Mouse (Mus musculus): ENCODE results near the gene Ddx23. TPM values are rescaled to one million over a fixed set of nuclear protein-coding genes. Genes with fewer than 3 reads are reported as not detected.

Gene Ddx23
- total and polyA plus RNA-seq, 3 experiments, result 194 to 252 (median 213) TPM

DNA sequence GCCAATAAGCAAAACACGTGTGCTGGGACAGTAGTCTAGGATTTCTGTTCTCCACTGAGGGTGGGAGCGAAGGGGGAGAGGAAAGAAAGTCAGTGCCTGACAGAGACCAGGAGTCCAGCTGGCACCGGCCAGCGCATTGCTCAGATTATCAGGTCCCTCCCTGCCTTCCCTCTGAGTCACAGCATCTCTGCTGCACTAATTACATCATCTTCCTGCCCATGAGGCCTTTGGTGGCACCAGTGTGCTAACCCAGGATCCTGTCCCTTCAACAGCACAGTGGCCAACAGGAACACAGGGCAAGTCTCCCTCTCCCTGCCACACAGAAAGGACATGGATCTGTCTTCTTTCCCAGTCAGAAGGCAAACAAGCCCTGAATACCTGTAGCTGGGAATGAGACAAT lies 9.9 kb upstream of the Ddx23 start:
- TF ChIP-seq MEF2A (IDR thresholded peaks at IDR 0.05; ENCODE audit: extremely low read depth, insufficient replicate concordance, low read depth, low read length, poor library complexity, severe bottlenecking) (no peak), MXI1 (IDR thresholded peaks at IDR 0.05; ENCODE audit: low read depth, low read length) (no peak), EP300 (IDR thresholded peaks at IDR 0.05; ENCODE audit: low read depth in 1 of 2, low read length in 2 of 2) (no peak), JUND (IDR thresholded peaks at IDR 0.05; ENCODE audit: low read depth, low read length) (no peak), ZNF384 (IDR thresholded peaks at IDR 0.05; ENCODE audit: low read depth, low read length) (no peak), POLR2AphosphoS2 (IDR thresholded peaks at IDR 0.05; ENCODE audit: low read length) (no peak), SIN3A (IDR thresholded peaks at IDR 0.05; ENCODE audit: low read length) (no peak), MAFK (IDR thresholded peaks at IDR 0.05; ENCODE audit: borderline replicate concordance, low read depth, low read length) (no peak), MYB (IDR thresholded peaks at IDR 0.05; ENCODE audit: low read depth, low read length) (no peak), POLR2A (IDR thresholded peaks at IDR 0.05; ENCODE audit: control insufficient read depth in 1 of 2, insufficient read depth in 1 of 2, low read depth in 1 of 2, low read length in 2 of 2, poor library complexity in 1 of 2) (no peak), E2F4 (IDR thresholded peaks at IDR 0.05; ENCODE audit: borderline replicate concordance, low read depth, low read length) (no peak), UBTF (IDR thresholded peaks at IDR 0.05; ENCODE audit: borderline replicate concordance, insufficient read depth, low read depth, low read length) (no peak), ETS1 (IDR thresholded peaks at IDR 0.05; ENCODE audit: low read depth, low read length) (no peak), MYC (IDR thresholded peaks at IDR 0.05; ENCODE audit: low read depth, low read length) (no peak), USF1 (IDR thresholded peaks at IDR 0.05; ENCODE audit: low read depth, low read length) (no peak), RCOR1 (IDR thresholded peaks at IDR 0.05; ENCODE audit: low read depth, low read length) (no peak), MAX (IDR thresholded peaks at IDR 0.05; ENCODE audit: low read length) (no peak)
- Histone ChIP-seq H3K4me3 (ENCODE audit: control insufficient read depth in 1 of 2, insufficient read depth in 1 of 2, low read depth in 2 of 2, low read length in 2 of 2) (no peak overlapping the region), H3K9me3 (replicated peaks; ENCODE audit: insufficient read depth, low read length) (no peaks in the 10 kb centered on the region), H3K79me2 (ENCODE audit: control insufficient read depth, insufficient read depth, low read length, poor library complexity) (no peaks in the 10 kb centered on the region), H3K9ac (ENCODE audit: control insufficient read depth, low read depth, low read length, poor library complexity, severe bottlenecking) (no peak overlapping the region), H3K27ac (ENCODE audit: control insufficient read depth, low read depth, low read length) (peak overlapping the region; percentile 20; the same call in 1 of the 2 replicates), H3K27me3 (ENCODE audit: control insufficient read depth in 1 of 2, insufficient read depth in 2 of 2, low read length in 2 of 2) (no peaks in the 10 kb centered on the region), H3K4me1 (ENCODE audit: control insufficient read depth in 1 of 2, insufficient read depth in 2 of 2, low read length in 2 of 2) (peaks cover 2 to 15% of the 10 kb centered on the region in 2 experiments; a peak in 3 of 4 replicates), H3K36me3 (ENCODE audit: control insufficient read depth in 1 of 2, insufficient read depth in 2 of 2, low read length in 2 of 2) (peaks cover 0 to 6% of the 10 kb centered on the region in 2 experiments; a peak in 2 of 4 replicates)
- no peak for DNase-seq (ENCODE audit: low read depth, low spot score)

DNA sequence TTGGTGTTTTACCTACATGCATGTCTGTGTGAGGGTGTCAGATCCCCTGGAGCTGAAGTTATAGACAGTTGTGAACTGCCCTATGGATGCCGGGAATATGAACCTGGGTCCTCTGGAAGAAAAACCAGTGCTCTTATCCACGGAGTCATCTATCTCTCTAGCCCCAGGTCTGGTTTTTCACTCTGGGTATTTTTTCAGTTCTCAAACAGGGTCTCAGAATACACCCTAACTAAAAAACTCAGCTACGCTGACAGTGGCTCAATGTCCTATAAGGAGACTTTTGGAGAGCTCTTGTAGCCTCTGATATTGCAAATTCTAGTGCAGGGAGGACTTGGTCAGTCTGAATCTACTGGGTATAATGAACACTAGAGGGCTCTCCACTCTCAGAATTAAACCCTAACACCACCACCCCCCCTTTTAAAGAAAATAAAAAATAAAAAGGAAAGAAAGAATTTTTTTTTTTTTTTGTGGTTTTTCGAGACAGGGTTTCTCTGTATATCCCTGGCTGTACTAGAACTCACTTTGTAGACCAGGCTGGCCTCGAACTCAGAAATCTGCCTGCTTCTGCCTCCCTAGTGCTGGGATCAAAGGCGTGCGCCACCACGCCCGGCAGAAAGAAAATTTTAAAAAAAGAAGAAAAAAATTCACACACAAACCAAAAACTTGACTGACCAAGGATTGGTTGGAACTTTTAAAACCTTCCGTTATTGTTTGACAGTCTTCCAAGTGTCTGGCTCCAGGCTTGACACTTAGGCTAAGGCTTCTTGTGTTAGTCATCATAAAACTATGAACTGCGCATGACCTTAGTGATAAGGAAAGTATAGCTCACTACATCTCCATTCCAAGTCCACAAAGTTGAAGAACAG lies 1.6 kb upstream of the Ddx23 start:
- Histone ChIP-seq H3K36me3 (ENCODE audit: control insufficient read depth in 1 of 2, insufficient read depth in 2 of 2, low read length in 2 of 2) (peaks cover 0 to 16% of the 10 kb centered on the region in 2 experiments; a peak in 2 of 4 replicates), H3K9me3 (replicated peaks; ENCODE audit: insufficient read depth, low read length) (no peaks in the 10 kb centered on the region), H3K27ac (ENCODE audit: control insufficient read depth, low read depth, low read length) (peak overlapping the region; percentile 49), H3K4me1 (ENCODE audit: control insufficient read depth in 1 of 2, insufficient read depth in 2 of 2, low read length in 2 of 2) (peaks cover 8 to 12% of the 10 kb centered on the region in 2 experiments; a peak in 3 of 4 replicates), H3K79me2 (ENCODE audit: control insufficient read depth, insufficient read depth, low read length, poor library complexity) (peaks cover 28% of the 10 kb centered on the region), H3K9ac (ENCODE audit: control insufficient read depth, low read depth, low read length, poor library complexity, severe bottlenecking) (peak overlapping the region; percentile 46), H3K4me3 (ENCODE audit: control insufficient read depth in 1 of 2, insufficient read depth in 1 of 2, low read depth in 2 of 2, low read length in 2 of 2) (peak overlapping the region; percentile 74 to 83), H3K27me3 (ENCODE audit: control insufficient read depth in 1 of 2, insufficient read depth in 2 of 2, low read length in 2 of 2) (no peaks in the 10 kb centered on the region)
- DNase-seq (ENCODE audit: low read depth, low spot score), result peak; percentile 90
- TF ChIP-seq RCOR1 (IDR thresholded peaks at IDR 0.05; ENCODE audit: low read depth, low read length), result 0 out of 2 replicates have a peak, but pooled peaks have one; percentile 27
- TF ChIP-seq MYC (IDR thresholded peaks at IDR 0.05; ENCODE audit: low read depth, low read length), result peak; percentile 58; the same call in 1 of the 2 replicates
- peak; percentile 74 for TF ChIP-seq JUND (IDR thresholded peaks at IDR 0.05; ENCODE audit: low read depth, low read length)
- TF ChIP-seq SIN3A (IDR thresholded peaks at IDR 0.05; ENCODE audit: low read length), result peak; percentile 94
- 0 out of 2 replicates have a peak, but pooled peaks have one; percentile 26 for TF ChIP-seq ETS1 (IDR thresholded peaks at IDR 0.05; ENCODE audit: low read depth, low read length)
- no peak for TF ChIP-seq MEF2A (IDR thresholded peaks at IDR 0.05; ENCODE audit: extremely low read depth, insufficient replicate concordance, low read depth, low read length, poor library complexity, severe bottlenecking)
- TF ChIP-seq HCFC1 (IDR thresholded peaks at IDR 0.05; ENCODE audit: low read depth, low read length), result peak; percentile 69
- peak; percentile 71; the same call in 1 of the 2 replicates for TF ChIP-seq TBP (IDR thresholded peaks at IDR 0.05; ENCODE audit: low read depth, low read length)
- TF ChIP-seq SMC3 (IDR thresholded peaks at IDR 0.05; ENCODE audit: low read depth, low read length), result peak; percentile 78
- TF ChIP-seq MXI1 (IDR thresholded peaks at IDR 0.05; ENCODE audit: low read depth, low read length), result peak; percentile 74; the same call in 1 of the 2 replicates
- peak; percentile 34 to 61; a peak in 2 of 4 replicates for TF ChIP-seq EP300 (IDR thresholded peaks at IDR 0.05; ENCODE audit: low read depth in 1 of 2, low read length in 2 of 2)
- TF ChIP-seq ZC3H11A (IDR thresholded peaks at IDR 0.05; ENCODE audit: low read depth, low read length), result peak; percentile 66
- peak; percentile 67 for TF ChIP-seq NRF1 (IDR thresholded peaks at IDR 0.05; ENCODE audit: insufficient read depth, low read depth, low read length, poor library complexity, severe bottlenecking)
- TF ChIP-seq USF2 (IDR thresholded peaks at IDR 0.05; ENCODE audit: borderline replicate concordance in 1 of 2, insufficient read depth in 1 of 2, low read depth in 1 of 2, low read length in 2 of 2), result no peak
- peak; percentile 15 to 87 (median 50); a peak in 5 of 6 replicates for TF ChIP-seq CTCF (IDR thresholded peaks at IDR 0.05 in 2 of 3, conservative IDR thresholded peaks at IDR 0.05 in 1 of 3; ENCODE audit: control insufficient read depth in 1 of 3, insufficient read depth in 1 of 3, low read depth in 2 of 3, low read length in 3 of 3, poor library complexity in 1 of 3, severe bottlenecking in 1 of 3)
- TF ChIP-seq MAX (IDR thresholded peaks at IDR 0.05; ENCODE audit: low read length), result peak; percentile 55; the same call in 1 of the 2 replicates
- no peak for TF ChIP-seq ZKSCAN1 (IDR thresholded peaks at IDR 0.05; ENCODE audit: low read depth, low read length)
- TF ChIP-seq CHD1 (IDR thresholded peaks at IDR 0.05; ENCODE audit: low read depth, low read length), result peak; percentile 84; the same call in 1 of the 2 replicates

Measured in MEL (cell line).